Mouse (Mus musculus): ENCODE measurements around the gene Myo1d.

Gene Myo1d

DNA sequence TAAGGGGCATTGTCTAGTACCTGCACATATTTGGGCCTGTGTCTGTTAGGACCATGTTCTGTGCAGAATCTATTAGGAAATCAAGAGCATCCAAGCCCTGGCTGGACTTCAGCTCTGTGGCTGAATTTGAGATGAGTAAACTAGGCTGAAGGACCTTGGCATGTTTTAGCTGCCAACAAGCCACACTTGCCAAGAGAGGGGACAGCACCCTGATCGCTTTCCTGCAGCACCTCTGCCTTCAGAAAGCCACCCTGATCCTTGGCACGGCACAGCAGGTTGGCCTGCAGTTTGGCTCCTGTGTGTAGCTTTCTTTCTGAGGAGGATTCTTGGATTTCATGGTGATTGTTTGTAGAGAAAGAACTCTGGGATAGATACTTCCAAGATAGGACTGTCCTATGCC lies 1.7 kb upstream of the Myo1d start:
- DNase-seq (ENCODE audit: low read depth, low spot score), result no peak

DNA sequence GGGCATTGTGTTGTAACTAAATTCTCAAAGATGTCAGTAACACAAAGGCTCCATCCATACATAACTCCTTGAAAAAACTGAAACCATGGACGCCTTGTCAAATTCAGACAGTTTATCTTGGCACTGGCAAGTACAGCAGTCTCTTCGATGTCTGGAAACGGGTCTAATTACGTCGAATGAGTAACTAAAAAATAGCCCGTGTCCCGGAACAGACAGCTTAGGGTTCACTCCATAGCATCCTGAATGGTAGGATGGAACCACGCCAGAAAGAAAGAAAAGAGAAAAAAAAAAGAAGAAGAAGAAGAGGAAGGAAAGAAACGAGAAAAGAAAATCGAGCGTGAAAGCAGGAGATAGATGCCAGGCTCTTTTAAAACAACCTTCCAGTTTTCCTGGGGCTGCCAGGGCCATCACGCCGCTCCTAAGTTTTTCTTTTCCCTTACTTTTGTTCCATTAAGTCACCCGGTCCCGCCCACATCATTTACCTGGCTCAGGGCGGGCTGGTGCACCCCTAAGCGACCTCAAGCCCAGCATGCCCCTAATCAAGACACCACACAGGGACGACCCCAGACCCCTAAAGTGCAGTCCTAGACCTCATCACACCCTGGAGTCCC lies 804 bp downstream of the Myo1d start:
- no peak for DNase-seq (ENCODE audit: low read depth, low spot score)

DNA sequence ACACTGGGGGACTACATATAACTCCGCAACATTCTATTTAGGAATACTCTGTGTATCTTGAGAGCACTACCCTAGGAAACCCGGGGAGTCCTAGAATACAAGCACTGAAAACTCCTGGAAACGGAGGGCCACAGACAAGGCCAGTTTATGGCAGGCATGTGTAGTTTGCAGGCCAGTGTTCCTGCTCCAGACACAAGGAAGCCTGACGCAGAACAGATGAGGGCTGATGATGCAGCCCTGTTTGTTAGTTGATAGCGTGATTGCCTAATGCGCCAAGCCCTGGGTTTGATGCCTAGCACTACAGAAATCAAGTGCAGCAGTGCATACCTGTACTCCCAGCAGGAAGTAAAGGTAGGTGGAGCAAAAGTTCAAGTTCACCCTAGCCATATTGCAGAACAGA lies 1.7 kb downstream of the Myo1d start:
- DNase-seq (ENCODE audit: low read depth, low spot score), result no peak

DNA sequence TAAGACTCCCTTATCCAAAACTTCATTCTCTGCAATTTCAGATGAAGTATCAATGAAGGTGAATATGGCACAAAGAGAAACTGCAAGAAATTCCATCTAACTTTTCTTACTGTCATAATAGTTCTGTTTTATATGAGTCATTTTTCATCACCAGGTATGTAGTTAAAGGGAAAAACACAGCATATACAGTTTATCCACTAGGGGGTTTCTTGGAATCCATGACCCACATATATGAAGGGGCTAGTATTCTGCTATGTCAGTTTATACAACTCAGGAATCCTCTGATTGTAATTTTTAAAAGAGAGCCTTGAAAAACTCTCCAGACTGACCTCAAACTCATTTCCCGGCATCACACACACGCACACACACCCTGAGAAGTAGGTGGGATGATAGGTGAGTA lies 2.1 kb downstream of the Myo1d start:
- DNase-seq (ENCODE audit: low read depth, low spot score), result no peak

DNA sequence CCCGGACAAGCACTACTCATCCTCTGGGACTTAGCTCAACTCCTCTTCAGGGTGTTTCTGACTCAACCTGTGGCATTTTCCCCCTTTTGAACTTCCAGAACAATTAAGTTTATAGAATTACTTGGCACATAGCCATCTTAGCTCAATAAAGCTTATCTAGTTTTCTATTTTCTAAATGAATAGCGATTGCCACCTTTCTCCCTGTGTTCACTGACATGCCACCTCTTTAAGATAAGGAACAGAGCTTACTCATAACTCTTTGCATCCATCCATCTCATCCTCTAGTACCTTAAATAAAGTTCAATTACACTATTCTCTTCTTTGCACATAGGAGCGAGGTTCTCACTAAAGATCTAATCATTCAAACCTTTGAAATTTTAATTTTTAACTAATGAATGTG lies 4.3 kb downstream of the Myo1d start:
- no peak for DNase-seq (ENCODE audit: low read depth, low spot score)

DNA sequence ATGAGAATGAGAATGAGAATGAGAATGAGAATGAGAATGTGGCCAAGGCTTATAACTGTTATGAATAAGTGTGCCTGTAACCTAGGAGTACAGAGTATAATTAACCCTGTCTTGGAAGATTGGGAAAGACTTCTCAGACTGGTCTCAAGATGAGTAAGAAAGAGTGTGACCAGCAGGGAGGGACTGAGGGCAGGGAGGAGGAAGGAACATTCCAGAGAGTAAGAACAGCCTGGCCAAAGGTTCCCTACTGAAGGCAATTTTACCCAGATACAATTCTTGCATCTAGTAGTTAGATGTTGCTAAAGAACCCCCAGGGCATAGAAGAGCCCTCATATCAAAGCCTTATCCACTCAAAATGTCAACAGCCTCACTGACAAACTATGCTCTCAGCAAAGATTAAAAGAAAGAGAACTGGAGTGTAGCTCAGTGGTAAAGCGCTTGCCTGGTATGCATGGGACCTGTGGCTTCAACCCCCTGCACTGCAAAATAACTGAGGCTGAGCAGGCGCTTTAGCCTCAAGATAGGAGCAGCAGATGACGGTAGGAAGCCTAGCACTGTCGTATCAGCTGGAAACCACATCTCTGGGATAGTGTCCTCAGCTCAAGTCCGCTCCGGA lies 7.1 kb downstream of the Myo1d start:
- DNase-seq (ENCODE audit: low read depth, low spot score), result no peak

DNA sequence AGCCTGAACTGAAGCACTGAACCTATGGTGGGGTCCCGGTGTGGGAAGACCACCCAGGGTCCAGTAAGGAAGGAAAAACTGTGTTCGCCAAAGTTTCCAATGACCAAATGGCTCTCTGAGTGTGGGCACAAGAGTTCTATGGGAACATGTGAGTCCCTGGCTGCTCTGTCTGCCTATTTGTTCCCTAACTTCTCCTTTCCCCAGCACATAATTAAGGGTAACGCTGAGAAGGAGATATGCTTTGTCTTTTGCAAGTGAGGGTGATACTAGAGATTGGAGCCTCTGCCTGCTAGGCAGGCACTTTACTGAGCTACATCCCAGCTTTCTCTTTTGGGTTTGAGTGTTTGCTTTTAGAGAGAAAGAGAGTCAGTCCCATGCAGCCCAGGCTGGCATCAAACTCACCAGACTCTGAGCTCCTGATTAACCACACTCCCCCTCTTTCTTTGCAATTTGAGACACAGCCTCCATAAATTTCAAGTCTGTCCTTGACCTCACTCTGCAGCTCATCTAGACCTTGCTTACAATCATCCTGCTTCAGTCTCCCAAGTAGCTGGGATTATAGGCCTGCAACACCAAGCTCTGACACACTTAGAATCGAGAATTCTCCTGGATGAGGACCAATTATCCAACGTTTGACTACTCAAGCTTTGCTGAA lies 8.1 kb downstream of the Myo1d start:
- DNase-seq (ENCODE audit: low read depth, low spot score), result no peak

DNA sequence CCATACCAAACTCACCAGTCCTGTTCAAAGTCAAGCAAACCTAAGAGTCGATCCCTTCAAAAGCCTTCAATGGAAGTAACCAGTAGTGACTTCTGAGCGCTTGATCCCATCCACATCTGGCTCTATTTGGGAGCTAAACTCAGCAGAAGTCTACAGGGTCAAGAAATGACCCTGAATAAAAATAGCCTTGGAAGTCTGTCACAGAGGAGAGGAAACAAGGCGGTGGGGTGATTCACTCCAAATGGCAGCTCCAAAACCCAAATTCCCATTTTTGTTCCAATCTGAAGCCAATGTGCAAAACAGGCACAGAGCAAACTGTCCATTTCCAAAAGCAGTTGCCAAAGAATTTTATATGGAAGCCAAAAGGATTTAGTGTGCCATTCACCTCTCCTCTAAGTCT lies 8.6 kb downstream of the Myo1d start:
- DNase-seq (ENCODE audit: low read depth, low spot score), result no peak

DNA sequence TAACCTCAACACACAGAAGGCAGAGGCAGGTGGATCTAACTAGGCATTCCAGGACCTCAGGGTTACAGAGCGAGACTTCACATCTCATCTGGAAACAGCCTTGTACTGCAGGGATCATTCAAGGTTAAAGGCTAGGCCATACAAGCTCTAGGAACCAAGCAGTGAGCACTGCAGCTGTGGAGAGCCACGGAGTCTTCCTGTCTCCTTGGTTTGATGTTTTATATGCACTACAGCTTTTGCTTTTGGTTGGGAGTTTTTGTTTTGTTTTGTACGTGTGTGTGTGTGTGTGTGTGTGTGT lies 12.6 kb downstream of the Myo1d start:
- DNase-seq (ENCODE audit: low read depth, low spot score), result no peak

DNA sequence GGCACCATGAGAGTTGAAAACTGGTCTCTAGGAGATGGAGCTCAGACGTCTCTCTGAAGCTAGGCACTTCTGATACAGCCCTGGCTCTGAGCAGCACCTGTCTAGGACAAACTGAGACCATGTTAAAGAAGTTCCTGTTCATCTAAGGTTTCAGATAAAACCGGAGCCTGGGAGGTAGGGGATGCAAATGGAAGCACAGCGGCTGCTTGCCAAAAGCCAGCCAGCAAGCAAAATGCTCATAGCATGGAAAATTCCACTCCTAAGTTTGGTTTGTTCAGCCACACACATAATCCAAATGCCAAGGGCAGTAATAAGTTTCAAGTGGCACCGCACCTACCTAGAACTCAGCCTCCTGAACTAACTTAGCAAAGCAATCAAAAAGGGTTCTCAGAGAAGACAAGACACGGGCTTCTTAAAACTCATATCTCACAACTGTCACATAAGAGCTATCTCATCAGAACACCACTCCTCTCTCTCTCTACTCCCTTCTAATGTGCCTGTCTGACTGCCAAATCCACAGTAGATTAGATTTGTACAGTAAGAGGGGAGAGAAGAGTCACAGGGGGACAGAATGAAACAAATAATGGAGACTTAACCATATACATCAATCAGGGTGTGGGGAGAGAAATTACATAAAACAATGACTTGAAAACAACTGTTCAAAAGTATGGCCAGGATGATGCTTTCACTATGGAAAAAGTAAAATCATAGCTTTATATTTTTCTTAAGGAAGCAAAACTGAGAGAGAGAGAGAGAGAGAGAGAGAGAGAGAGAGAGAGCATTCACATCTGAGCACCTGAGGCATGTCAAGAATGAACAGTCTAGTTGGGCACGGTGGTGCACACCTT lies 13.1 kb downstream of the Myo1d start:
- no peak for DNase-seq (ENCODE audit: low read depth, low spot score)

DNA sequence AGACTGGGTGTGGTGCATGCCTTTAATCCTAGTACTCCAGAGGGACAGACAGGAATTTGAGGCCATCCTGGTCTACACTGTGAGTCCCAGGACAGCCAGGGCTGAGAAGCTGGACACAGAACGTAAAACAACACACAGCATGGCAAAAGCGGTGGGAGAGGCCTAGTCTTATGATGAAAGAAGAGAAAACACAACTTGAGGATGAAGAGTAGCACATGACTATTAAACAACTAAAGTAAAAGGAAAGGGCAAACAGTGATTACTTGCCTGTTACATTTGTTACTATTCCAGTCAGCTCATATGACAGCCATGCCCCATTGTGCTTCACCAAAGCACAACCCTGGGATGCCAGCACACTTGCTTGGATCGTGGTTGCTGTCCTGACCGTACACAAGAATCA lies 13.8 kb downstream of the Myo1d start:
- no peak for DNase-seq (ENCODE audit: low read depth, low spot score)

DNA sequence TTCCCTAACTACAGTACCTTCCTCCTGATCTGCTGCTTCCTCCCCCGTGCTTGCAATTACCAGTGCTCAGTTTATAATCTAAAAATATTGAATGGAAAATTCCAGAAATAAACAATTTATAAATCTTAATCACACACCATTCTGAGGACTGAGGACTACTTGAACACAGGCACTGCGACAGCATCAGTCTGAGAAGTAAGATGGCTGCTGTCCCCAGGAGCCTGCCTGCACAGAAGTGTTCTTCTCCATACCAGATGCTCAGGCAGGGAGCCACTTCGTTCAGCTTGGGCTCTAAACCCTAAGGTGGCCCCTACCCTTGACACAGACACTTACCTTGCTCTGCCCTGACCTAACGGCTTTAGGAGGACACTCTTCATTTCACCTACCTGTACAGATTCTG lies 17.8 kb downstream of the Myo1d start:
- DNase-seq (ENCODE audit: low read depth, low spot score), result no peak

DNA sequence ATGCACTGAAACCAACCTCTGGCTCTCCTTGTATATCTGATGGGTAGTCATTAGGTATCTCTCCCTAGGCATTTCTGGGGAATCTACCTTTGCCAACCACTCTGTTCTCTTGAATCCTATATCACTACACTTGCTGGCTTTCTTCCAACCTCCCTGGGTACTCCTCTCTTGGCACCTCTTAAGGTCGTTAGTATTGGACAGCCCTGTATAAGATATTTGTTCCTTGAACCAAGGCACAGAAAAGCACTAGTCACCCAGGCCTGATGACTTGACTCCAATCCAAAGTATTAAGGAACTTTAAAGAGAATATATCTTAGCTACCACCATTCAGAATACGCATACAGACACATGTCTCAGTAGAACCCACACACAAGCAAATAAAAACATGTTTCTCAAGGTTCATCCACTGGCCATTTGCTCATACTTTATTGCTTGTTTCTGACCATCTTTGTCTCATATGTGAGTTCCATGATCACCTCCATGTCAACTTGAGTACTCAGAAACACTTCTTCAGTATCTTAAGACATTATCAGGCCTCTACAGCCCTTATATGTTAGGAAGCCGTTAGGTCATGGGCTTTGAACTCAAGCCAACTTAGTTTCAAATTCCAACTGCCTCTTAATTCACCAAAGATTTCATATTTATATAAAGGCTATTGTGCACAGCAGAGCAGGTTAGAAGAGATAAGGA lies 18.4 kb downstream of the Myo1d start:
- DNase-seq (ENCODE audit: low read depth, low spot score), result no peak

DNA sequence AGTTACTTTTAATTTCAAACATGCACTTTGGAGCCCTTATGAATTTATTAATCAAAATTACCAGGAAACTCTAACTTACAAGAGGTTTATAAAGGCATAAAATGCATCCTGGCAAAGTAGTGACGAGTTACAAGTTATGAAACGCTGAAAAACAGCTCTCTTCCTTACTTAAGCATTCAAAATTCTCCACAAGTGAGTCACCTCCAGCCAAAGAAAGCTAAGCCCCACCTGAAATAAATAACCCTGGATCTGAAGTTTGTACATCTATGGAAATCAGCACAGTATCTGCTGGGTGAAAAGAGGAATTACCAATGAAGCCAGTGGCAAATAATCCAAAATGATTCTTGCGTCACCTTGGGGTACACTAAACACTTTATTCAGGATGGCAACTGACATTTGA lies 20.8 kb downstream of the Myo1d start:
- DNase-seq (ENCODE audit: low read depth, low spot score), result no peak

DNA sequence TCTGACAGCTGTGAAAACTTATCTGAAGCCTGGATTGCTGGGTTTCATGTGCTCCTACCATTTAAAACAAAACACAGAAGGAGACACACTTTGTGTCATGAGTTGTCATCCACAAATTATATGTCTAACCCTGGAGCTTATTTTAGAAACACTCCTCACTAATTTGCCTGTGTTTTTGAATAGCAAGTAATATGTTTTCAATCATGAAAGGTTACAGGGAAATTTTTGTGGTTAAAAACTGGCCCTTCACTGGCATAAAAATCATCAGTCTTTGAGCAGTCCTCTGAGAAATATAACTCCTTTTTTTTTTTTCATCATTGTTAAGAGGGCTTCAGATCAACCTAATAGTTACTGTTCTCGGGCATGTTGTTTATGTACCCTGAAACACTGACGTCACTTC lies 25.6 kb downstream of the Myo1d start:
- DNase-seq (ENCODE audit: low read depth, low spot score), result no peak

DNA sequence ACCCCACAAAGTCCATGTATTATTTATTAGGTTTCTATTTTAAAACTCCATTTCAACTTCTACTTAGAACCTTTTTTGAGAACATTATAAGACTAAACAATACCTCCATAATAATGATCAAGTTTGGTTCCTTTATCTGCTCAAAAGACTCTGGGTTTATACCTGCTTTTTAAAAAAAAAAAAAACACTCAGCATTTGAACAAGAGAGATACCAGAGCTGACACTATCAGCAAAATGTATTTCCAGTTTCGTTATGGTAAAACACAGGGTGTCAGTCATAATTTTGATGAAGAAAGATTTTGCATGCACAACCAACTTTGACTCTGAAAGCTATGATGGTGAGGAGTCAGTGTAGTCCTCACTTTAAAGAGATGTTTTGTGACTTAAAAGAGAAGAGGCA lies 28.7 kb downstream of the Myo1d start:
- no peak for DNase-seq (ENCODE audit: low read depth, low spot score)

DNA sequence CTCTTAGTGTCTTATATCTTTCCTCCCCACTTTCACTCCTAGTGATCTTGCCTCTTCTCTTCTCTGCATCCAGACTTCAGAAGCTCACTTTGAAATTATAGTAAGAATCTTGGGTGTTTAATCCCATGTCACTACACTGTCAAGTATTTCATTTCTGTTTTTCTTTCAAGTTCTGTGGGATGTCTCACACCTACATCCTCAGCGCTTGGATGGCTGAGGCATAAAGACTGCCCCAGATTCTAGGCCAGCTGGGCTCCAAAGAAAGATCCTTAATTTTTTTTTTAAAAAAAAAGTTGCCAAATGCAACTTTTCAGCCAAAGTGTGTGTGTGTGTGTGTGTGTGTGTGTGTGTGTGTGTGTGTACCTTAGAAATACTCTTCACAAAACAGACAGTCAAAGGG lies 30.6 kb downstream of the Myo1d start:
- DNase-seq (ENCODE audit: low read depth, low spot score), result no peak

DNA sequence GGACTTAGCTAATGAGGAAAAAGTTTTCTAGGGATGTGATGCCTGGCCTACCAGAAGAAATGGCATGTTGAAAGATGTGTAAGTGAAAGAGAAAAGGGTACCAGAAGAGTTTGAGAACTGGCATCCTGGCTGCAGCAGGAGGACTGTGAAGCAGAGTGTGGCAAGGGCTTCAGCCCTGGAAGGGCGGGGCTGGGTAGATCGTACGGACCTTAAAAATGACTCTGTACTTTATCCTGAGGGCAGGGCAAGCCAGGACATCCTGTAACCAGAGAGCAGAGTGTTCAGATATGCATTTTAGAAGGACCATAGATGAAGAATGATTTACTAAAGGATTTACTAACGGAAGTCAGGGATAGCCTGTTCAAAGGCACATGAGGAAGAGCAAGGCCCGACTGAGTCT lies 34.4 kb downstream of the Myo1d start:
- no peak for DNase-seq (ENCODE audit: low read depth, low spot score)

DNA sequence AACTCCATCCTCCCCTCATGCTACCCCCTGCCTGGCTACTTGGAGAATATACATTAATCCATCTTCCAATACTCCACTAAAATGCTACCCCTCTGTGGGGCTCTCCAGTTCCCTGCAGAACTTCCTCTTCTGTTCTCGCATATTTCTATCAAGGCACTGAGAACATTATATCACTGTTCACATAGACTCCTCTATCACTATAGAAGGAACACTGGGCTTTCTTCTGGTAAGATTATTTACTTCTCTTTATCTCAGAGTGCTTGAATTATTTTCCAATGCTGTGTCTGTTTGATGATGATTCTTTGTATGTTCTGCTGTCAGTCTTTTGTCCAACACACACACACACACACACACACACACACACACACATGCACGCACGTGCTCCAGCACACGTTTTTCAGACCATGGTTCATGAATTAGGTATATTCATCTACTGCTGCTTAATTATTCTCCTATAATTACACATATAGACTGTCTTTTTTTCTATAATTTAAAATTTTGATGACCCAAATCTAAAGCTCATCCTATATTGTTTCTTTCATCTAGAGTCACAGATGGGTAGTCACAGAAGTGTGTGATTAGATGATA lies 35.9 kb downstream of the Myo1d start:
- DNase-seq (ENCODE audit: low read depth, low spot score), result no peak

DNA sequence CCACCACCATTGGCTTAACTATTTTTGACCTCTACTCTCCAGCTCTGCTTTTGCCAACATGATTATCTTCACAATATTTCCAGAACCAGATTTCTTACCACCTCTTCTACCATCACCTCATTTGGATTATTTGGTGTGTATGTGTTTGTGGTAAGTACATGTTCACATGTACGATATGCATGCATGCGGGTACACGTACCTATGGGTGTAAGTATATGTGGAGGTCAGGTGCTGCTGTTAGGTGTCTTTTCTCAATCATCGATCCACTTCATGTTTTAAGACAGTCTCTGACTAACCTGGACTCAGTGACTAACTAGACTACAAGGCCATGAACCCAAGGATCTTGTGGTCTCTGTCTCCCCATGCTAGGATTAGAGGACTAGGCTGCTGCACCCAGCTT lies 37.4 kb downstream of the Myo1d start:
- DNase-seq (ENCODE audit: low read depth, low spot score), result no peak

DNA sequence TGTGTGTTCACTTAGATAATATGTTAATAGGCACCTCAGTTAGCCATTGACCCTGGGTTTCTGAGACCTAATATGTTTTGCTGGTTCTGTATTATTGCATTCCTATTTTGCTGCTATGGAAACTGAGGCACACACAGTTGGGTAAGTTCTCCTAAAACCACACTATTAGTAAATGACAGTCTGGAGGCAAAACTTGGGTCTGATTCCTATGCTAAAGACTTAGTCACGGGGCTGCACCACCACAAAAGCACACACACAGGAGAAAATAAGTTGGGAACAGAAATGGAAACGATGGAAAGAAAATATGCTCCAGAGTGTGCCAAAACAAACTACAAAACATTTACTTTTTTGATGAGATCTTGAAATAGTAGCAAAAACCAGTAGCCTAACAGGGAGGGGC lies 45.1 kb downstream of the Myo1d start:
- DNase-seq (ENCODE audit: low read depth, low spot score), result no peak

DNA sequence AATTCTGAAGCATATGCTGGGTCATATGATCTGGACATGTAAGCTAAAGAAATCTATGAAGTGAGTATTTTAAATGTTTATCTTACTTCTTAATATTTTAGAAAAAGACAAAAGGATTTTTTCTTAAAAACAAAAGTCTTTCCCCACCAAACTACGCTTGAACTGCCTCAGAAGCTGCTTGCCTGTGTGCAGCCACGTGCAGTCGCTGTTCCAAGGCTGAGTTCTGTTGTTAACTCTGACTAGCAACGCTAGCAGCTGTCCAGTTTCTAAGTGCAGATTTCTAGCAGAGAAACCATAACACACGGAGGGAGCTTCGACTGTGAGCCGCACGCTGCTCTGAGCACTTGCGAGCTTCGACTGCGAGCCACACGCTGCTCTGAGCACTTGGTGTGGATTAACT lies 55.1 kb downstream of the Myo1d start:
- no peak for DNase-seq (ENCODE audit: low read depth, low spot score)

All from ES-CJ7 (cell line).